8 mouse cellular contexts compared by ENCODE assay signal in genomic region chr5:25499423-25500398, GRCm38 (mm10). TPM values are rescaled to one million over a fixed set of nuclear protein-coding genes. Genes with fewer than 3 reads are reported as not detected.
A peak's percentile ranks its signal among the peaks of the same experiment; 100 is the strongest.
DNase-seq lines count a peak whose midpoint lies in the region.

No protein-coding gene starts in this region.

- peak overlapping the region; percentile 98 for H3K27ac ChIP-seq in hindbrain, embryonic 10.5 days

- H3K27me3 ChIP-seq in hindbrain, embryonic 10.5 days (ENCODE audit: insufficient read depth, poor library complexity, severe bottlenecking) = no peaks in the 10 kb centered on the region

- H3K9me3 ChIP-seq in hindbrain, embryonic 10.5 days = no peaks in the 10 kb centered on the region

- WGBS in hindbrain, embryonic 10.5 days = under 1% methylated on average over 90 of the region's 90 CpGs

- no peaks in the 10 kb centered on the region for H3K36me3 ChIP-seq in hindbrain, embryonic 10.5 days

- peak overlapping the region; percentile 82 for H3K4me3 ChIP-seq in hindbrain, embryonic 10.5 days

- DNase-seq in MEL-GATA-1-ER (ENCODE audit: extremely low read depth, low read depth) = peak; percentile 77
- peak; percentile 99 for DNase-seq in cerebellum, adult 8-10 months
- DNase-seq in forelimb bud, embryonic 11.5 days (ENCODE audit: low read depth, low spot score) = peak; percentile 94
- peak; percentile 96 for DNase-seq in hindbrain, embryonic 10.5 days (ENCODE audit: low spot score)
- peak; percentile 97 to 99 for DNase-seq in layer of hippocampus, postnatal 10 days (ENCODE audit: low spot score in 2 of 2)
- peak; percentile 98 for DNase-seq in lung, postnatal 10 days
- peak; percentile 99 for DNase-seq in ovary, postnatal 36 days (ENCODE audit: low spot score)
- peak; percentile 95 for DNase-seq in thymus, postnatal 25 days

- peaks cover 15% of the 10 kb centered on the region for H3K4me1 ChIP-seq in hindbrain, embryonic 10.5 days (replicated peaks)

RNA-seq across cellular contexts. Expression of gene Kmt2c, which starts 1.1 kb away (rescaled TPM):
- polyA plus RNA-seq in hindbrain, embryonic 10.5 days (2016; fragmentation: Nextera tagmentation; extraction: Ambion mirVana) = 12.2 and 12.5 TPM in 2 replicates
- 10 to 100 TPM; 82.4 to 88.7 TPM for total RNA-seq in layer of hippocampus, postnatal 10 days (2021)

RNA-seq across cellular contexts. Expression of gene Cct8l1, which starts 16.2 kb away (rescaled TPM):
- not detected in 2 replicates for polyA plus RNA-seq in hindbrain, embryonic 10.5 days (2016; fragmentation: Nextera tagmentation; extraction: Ambion mirVana)
- total RNA-seq in layer of hippocampus, postnatal 10 days (2021) = under 1 TPM in 1 of 2 experiments, not detected in 1; 0.18 TPM

Comparison
In these comparisons a context has a peak if more than half of its experiments do, and no peak if none do; other contexts are left out.
1. Peak in every context shown above with its lines: DNase-seq, H3K4me3 ChIP-seq and H3K27ac ChIP-seq.